Mouse (Mus musculus): ENCODE results near the gene Prss2. TPM values are rescaled to one million over a fixed set of nuclear protein-coding genes. Genes with fewer than 3 reads are reported as not detected.

The Prss2 gene
- not detected in 2 replicates for polyA plus RNA-seq (2021; fragmentation: Nextera tagmentation)
- long read RNA-seq, experiment 1, result 0 reads
- long read RNA-seq, experiment 2, result 0 reads

GRCm38 (mm10) chr6:41521487-41521886 is at the start of gene Prss2:
Prss2 (plus strand) TSS chr6:41521787.

Other genes with a start within 250 kb of the Prss2 start
- gene Try4, start 219.5 kb upstream of the Prss2 start, polyA plus RNA-seq (2021; fragmentation: Nextera tagmentation), result not detected in 2 replicates
- gene Try5, start 204.9 kb upstream of the Prss2 start, polyA plus RNA-seq (2021; fragmentation: Nextera tagmentation), result not detected in 2 replicates
- gene Try10, start 167.7 kb upstream of the Prss2 start, polyA plus RNA-seq (2021; fragmentation: Nextera tagmentation), result not detected in 2 replicates
- gene Prss3, start 144.1 kb upstream of the Prss2 start, polyA plus RNA-seq (2021; fragmentation: Nextera tagmentation), result not detected in 2 replicates
- gene Gm5771, start 129.4 kb upstream of the Prss2 start, polyA plus RNA-seq (2021; fragmentation: Nextera tagmentation), result not detected in 2 replicates
- 0.34 TPM in 1 of 2 replicates, not detected in the other for gene Gm10334, start 75.6 kb upstream of the Prss2 start, polyA plus RNA-seq (2021; fragmentation: Nextera tagmentation)
- not detected in 2 replicates for gene Prss1, start 62.9 kb upstream of the Prss2 start, polyA plus RNA-seq (2021; fragmentation: Nextera tagmentation)
- 36.2 and 39.3 TPM in 2 replicates for gene Ephb6, start 83.7 kb downstream of the Prss2 start, polyA plus RNA-seq (2021; fragmentation: Nextera tagmentation)
- 0.24 and 0.33 TPM in 2 replicates for gene Trpv6, start 114.6 kb downstream of the Prss2 start, polyA plus RNA-seq (2021; fragmentation: Nextera tagmentation)
- gene Trpv5, start 159.0 kb downstream of the Prss2 start, polyA plus RNA-seq (2021; fragmentation: Nextera tagmentation), result not detected in 2 replicates
- not detected in 2 replicates for gene Llcfc1, start 162.6 kb downstream of the Prss2 start, polyA plus RNA-seq (2021; fragmentation: Nextera tagmentation)
- gene Kel, start 182.6 kb downstream of the Prss2 start, polyA plus RNA-seq (2021; fragmentation: Nextera tagmentation), result not detected in 2 replicates

Measured in layer of hippocampus, adult 6 months (tissue).